Mouse (Mus musculus) forebrain, embryonic 16.5 days (tissue): ENCODE results near the gene Ascl5. TPM values are rescaled to one million over a fixed set of nuclear protein-coding genes. Genes with fewer than 3 reads are reported as not detected.

Experiments
- ATAC-seq: fragments of 200-750 bp; cut with Nextera tagmentation; 2 replicates; pipeline ENCODE4 v1.8.0; 2017; ENCODE audit warnings: mild to moderate bottlenecking, moderate library complexity
- H3K27ac ChIP-seq: fragments of 300-500 bp; sonication (generic); 2 replicates; pipeline ENCODE4 v1.5.1; 2014; ENCODE audit warnings: low read length, control low read depth
- H3K27me3 ChIP-seq: fragments of 300-500 bp; sonication (generic); replicated peaks from 2 replicates; pipeline ENCODE4 v1.6.1; 2014; ENCODE audit warnings: low read length; ENCODE audit not compliant: control insufficient read depth, insufficient read depth
- H3K36me3 ChIP-seq: fragments of 300-500 bp; sonication (generic); 2 replicates; pipeline ENCODE4 v1.6.1; 2014; ENCODE audit not compliant: control insufficient read depth, insufficient read depth
- H3K4me1 ChIP-seq: fragments of 300-500 bp; sonication (generic); replicated peaks from 2 replicates; pipeline ENCODE4 v1.6.1; 2014; ENCODE audit warnings: low read length; ENCODE audit not compliant: control insufficient read depth, insufficient read depth
- H3K4me2 ChIP-seq: fragments of 300-500 bp; sonication (generic); 2 replicates; pipeline ENCODE4 v1.6.1; 2014; ENCODE audit warnings: mild to moderate bottlenecking, low read length, control low read depth
- H3K4me3 ChIP-seq: fragments of 300-500 bp; sonication (generic); replicated peaks from 2 replicates; pipeline ENCODE4 v1.5.1; 2014; ENCODE audit warnings: mild to moderate bottlenecking, low read length, control low read depth
- H3K9ac ChIP-seq: fragments of 300-500 bp; sonication (generic); replicated peaks from 2 replicates; pipeline ENCODE4 v1.6.1; 2014; ENCODE audit warnings: low read depth, low read length, control low read depth
- H3K9me3 ChIP-seq: fragments of 300-500 bp; sonication (generic); 2 replicates; pipeline ENCODE4 v1.6.1; 2016; ENCODE audit warnings: low read length; ENCODE audit not compliant: control insufficient read depth
- WGBS: fragments of 180-500 bp; shearing (Covaris S2); extraction: QIAGEN DNeasy Blood & Tissue Kit; methylation state at CpG from one replicate; pipeline ENCODE4 v1.1.7; 2014; 5-methylcytosine and 5-hydroxymethylcytosine counted together
- polyA plus RNA-seq: library from polyadenylated mRNA; unstranded; fragments of >200 nt; fragmentation: Nextera tagmentation; extraction: Ambion mirVana; gene quantifications from 2 replicates; pipeline ENCODE4 v1.2.1, GENCODE M21; 2015

Gene Ascl5
- polyA plus RNA-seq, 1 experiment from 2014 or later, result not detected

GRCm38 (mm10) chr1:136061790-136062141 is 11.2 kb downstream of the Ascl5 start:
- WGBS, result 66% methylated on average over 7 of the region's 7 CpGs
- H3K9ac ChIP-seq, result no peak overlapping the region
- no peak overlapping the region for H3K27ac ChIP-seq
- H3K36me3 ChIP-seq, result no peaks in the 10 kb centered on the region
- no peaks in the 10 kb centered on the region for H3K27me3 ChIP-seq
- no peak overlapping the region for H3K4me3 ChIP-seq
- no peak overlapping the region for H3K4me2 ChIP-seq
- H3K9me3 ChIP-seq, result no peaks in the 10 kb centered on the region
- ATAC-seq, result peak; percentile 47
- peaks cover 8% of the 10 kb centered on the region for H3K4me1 ChIP-seq

GRCm38 (mm10) chr1:136063991-136064390 is 13.4 kb downstream of the Ascl5 start:
- Histone ChIP-seq H3K4me3 (no peak overlapping the region), H3K9ac (no peak overlapping the region), H3K4me2 (no peak overlapping the region), H3K36me3 (no peaks in the 10 kb centered on the region), H3K27ac (no peak overlapping the region), H3K9me3 (no peaks in the 10 kb centered on the region), H3K4me1 (peaks cover 6% of the 10 kb centered on the region), H3K27me3 (no peaks in the 10 kb centered on the region)
- 61% methylated on average over 5 of the region's 5 CpGs for WGBS
- ATAC-seq, result no peak

- Histone ChIP-seq H3K4me3 (no peak overlapping the region), H3K27ac (no peak overlapping the region), H3K27me3 (no peaks in the 10 kb centered on the region), H3K9me3 (no peaks in the 10 kb centered on the region), H3K9ac (no peak overlapping the region), H3K4me2 (no peak overlapping the region), H3K4me1 (peaks cover 2% of the 10 kb centered on the region), H3K36me3 (no peaks in the 10 kb centered on the region)
- 50% methylated on average over 1 of the region's 1 CpGs for WGBS
- no peak for ATAC-seq
Measured at GRCm38 (mm10) chr1:136066621-136067020, 16.0 kb downstream of the Ascl5 start.

GRCm38 (mm10) chr1:136067579-136067978 is 17.0 kb downstream of the Ascl5 start:
- Histone ChIP-seq H3K36me3 (no peaks in the 10 kb centered on the region), H3K4me1 (no peaks in the 10 kb centered on the region; the same call in 1 of the 2 replicates), H3K4me3 (no peak overlapping the region), H3K4me2 (no peak overlapping the region), H3K27me3 (no peaks in the 10 kb centered on the region), H3K9ac (no peak overlapping the region), H3K9me3 (no peaks in the 10 kb centered on the region), H3K27ac (no peak overlapping the region)
- ATAC-seq, result no peak
- WGBS, result 67% methylated on average over 3 of the region's 3 CpGs

- H3K27ac ChIP-seq, result no peak overlapping the region
- 11% methylated on average over 3 of the region's 3 CpGs for WGBS
Measured at GRCm38 (mm10) chr1:136076086-136076485, 25.5 kb downstream of the Ascl5 start.

GRCm38 (mm10) chr1:136077656-136078055 is 27.1 kb downstream of the Ascl5 start:
- Histone ChIP-seq H3K36me3 (no peaks in the 10 kb centered on the region), H3K27ac (no peak overlapping the region), H3K4me3 (no peak overlapping the region), H3K4me1 (no peaks in the 10 kb centered on the region), H3K4me2 (no peak overlapping the region), H3K9ac (no peak overlapping the region), H3K27me3 (no peaks in the 10 kb centered on the region), H3K9me3 (peaks cover 5% of the 10 kb centered on the region; the same call in 1 of the 2 replicates)
- 67% methylated on average over 4 of the region's 4 CpGs for WGBS
- no peak for ATAC-seq

More at GRCm38 (mm10) chr1:136076086-136076485, 25.5 kb downstream of the Ascl5 start:
- no peaks in the 10 kb centered on the region for H3K9me3 ChIP-seq
- ATAC-seq, result no peak; the same call in 1 of the 2 replicates
- no peaks in the 10 kb centered on the region for H3K36me3 ChIP-seq
- H3K9ac ChIP-seq, result no peak overlapping the region
- no peaks in the 10 kb centered on the region for H3K4me1 ChIP-seq
- no peak overlapping the region for H3K4me2 ChIP-seq
- no peak overlapping the region for H3K4me3 ChIP-seq
- H3K27me3 ChIP-seq, result no peaks in the 10 kb centered on the region

- H3K4me1 ChIP-seq, result no peaks in the 10 kb centered on the region
- no peaks in the 10 kb centered on the region for H3K36me3 ChIP-seq
- H3K27me3 ChIP-seq, result no peaks in the 10 kb centered on the region
- peaks cover 5% of the 10 kb centered on the region; the same call in 1 of the 2 replicates for H3K9me3 ChIP-seq
- no peak overlapping the region for H3K4me3 ChIP-seq
- no peak for ATAC-seq
- 79% methylated on average over 1 of the region's 1 CpGs for WGBS
- H3K27ac ChIP-seq, result no peak overlapping the region
- no peak overlapping the region for H3K9ac ChIP-seq
- H3K4me2 ChIP-seq, result no peak overlapping the region
Measured at GRCm38 (mm10) chr1:136081161-136081560, 30.6 kb downstream of the Ascl5 start.

- peaks cover 5% of the 10 kb centered on the region; the same call in 1 of the 2 replicates for H3K9me3 ChIP-seq
- H3K4me2 ChIP-seq, result no peak overlapping the region
- ATAC-seq, result no peak
- 84% methylated on average over 3 of the region's 3 CpGs for WGBS
- no peaks in the 10 kb centered on the region for H3K27me3 ChIP-seq
- H3K4me3 ChIP-seq, result no peak overlapping the region
- H3K27ac ChIP-seq, result no peak overlapping the region
- H3K9ac ChIP-seq, result no peak overlapping the region
- H3K4me1 ChIP-seq, result peaks cover 7% of the 10 kb centered on the region
- no peaks in the 10 kb centered on the region for H3K36me3 ChIP-seq
Measured at GRCm38 (mm10) chr1:136085988-136086685, 35.5 kb downstream of the Ascl5 start.

- H3K27me3 ChIP-seq, result no peaks in the 10 kb centered on the region
- no peak overlapping the region for H3K4me3 ChIP-seq
- H3K9ac ChIP-seq, result no peak overlapping the region
- no peaks in the 10 kb centered on the region for H3K9me3 ChIP-seq
- H3K4me1 ChIP-seq, result peaks cover 7% of the 10 kb centered on the region
- peak overlapping the region; percentile 18; the same call in 1 of the 2 replicates for H3K27ac ChIP-seq
- H3K4me2 ChIP-seq, result no peak overlapping the region
- 57% methylated on average over 9 of the region's 9 CpGs for WGBS
- no peaks in the 10 kb centered on the region for H3K36me3 ChIP-seq
- ATAC-seq, result 0 out of 2 replicates have a peak, but pooled peaks have one; percentile 31
Measured at GRCm38 (mm10) chr1:136089368-136090165, 39.0 kb downstream of the Ascl5 start.
